Mouse (Mus musculus) lung, postnatal 14 days (tissue): ENCODE measurements around the gene Ccsap.

Experiments
- DNase-seq: peaks from one replicate; pipeline ENCODE4 v3.0.0; 2021

Gene Ccsap

DNA sequence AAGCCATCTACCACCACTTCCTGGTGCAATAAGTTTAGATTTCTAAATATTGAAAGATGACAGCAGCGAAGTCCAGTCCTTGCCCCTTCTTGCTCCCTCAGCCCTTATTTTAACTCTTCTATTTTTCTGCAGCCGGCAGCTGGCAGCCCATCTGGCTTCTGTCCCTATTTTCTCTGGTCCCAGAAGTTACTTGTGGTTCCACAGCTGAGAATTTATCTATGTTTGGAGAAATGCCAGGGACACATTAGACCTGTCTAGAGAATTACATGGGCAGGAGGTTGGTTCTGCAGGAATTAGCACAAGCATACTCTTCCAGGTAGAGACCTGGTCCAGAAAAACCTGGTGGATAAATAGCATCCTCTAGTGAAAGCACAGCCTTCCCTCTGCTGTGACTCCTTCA lies 17.9 kb upstream of the Ccsap start:
- no peak for DNase-seq

DNA sequence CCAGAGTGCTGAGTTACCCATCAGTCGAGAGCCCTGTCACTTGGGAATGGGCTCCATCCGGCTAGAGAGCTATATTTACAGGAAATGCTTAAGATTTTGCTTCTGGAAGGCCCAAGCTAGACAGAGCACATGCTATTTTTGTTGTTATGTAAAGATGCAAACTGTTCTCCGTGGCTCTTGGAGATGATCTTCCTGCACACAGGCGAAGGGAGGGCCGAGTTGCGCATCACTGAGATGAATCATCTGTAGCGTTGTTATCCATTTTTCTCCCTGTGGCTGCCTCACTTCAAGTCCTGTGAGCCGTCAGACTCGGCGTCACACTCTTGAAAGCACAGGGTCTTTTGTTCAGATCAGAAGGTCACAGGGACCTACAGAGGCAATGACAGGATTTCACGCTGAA lies 14.3 kb upstream of the Ccsap start:
- DNase-seq = no peak

DNA sequence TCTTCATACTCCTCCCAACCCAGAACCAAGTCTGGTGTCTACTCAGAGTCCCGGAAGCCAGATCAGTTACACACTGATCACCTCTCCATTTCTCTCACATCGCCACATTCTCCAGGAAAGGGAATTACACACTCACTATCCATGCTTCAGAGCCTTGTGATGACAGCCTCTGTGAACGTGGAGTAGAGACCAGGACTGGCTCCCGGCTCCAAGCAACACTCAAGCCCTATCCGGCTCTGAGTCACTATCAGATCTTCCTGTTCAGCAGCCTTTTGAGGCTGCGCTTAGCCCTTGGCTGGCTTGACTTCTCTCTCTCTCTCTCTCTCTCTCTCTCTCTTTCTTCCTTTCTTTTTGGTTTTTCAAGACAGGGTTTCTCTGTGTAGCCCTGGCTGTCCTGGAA lies 13.4 kb upstream of the Ccsap start:
- no peak for DNase-seq

- DNase-seq = no peak
Measured at GRCm38 (mm10) chr8:123872048-123872447, 12.0 kb upstream of the Ccsap start.

DNA sequence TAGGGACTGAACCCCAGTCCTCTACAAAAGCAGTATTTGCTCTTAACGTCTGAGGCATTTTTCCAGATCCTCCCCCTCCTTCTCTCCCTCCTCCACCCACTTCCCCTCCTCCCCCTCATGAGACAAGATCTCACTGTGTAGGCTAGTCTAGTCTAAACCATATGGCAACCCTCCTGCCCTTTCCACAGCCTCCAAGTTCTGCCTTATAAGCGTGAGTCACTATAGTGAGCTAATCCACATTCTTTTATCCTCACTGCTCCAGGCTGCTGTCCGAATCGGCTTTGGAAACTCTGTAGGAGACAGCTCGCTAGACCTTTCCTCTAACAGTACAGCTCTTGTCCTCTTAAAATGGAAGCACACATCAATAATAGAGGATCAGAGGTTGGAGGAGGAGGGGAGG lies 7.0 kb upstream of the Ccsap start:
- no peak for DNase-seq

GRCm38 (mm10) chr8:123865786-123866185 lies 5.8 kb upstream of the Ccsap start:
- DNase-seq = no peak

GRCm38 (mm10) chr8:123860386-123860785 lies 377 bp upstream of the Ccsap start:
- no peak for DNase-seq

GRCm38 (mm10) chr8:123858941-123859647 lies 915 bp downstream of the Ccsap start:
- DNase-seq = peak; percentile 92

- DNase-seq = peak; percentile 7
Measured at GRCm38 (mm10) chr8:123858574-123858940, 1.5 kb downstream of the Ccsap start.

DNA sequence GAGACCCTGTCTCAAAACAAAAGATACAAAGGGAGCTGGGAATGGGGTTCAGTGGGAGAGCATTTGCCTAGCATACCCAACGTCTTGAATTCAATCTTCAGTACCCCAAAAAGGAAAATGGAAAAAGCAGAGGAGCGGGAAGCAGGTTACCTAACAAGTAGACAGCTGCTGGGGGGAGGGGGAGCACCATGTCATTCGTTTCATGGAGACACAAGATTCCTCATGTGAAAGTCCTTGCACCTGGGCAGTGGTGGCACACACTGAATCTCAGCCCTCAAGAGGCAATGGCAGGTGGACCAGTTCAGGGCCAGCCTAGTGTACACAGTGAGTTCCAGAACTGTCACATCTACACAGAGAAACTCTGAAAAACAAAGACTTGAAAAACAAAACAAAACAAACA lies 2.6 kb downstream of the Ccsap start:
- DNase-seq = no peak

- no peak for DNase-seq
Measured at GRCm38 (mm10) chr8:123854733-123855475, 5.1 kb downstream of the Ccsap start.

GRCm38 (mm10) chr8:123854252-123854651 lies 5.8 kb downstream of the Ccsap start:
- DNase-seq = no peak

- DNase-seq = no peak
Measured at GRCm38 (mm10) chr8:123851590-123851989, 8.4 kb downstream of the Ccsap start.

GRCm38 (mm10) chr8:123849352-123849751 lies 10.7 kb downstream of the Ccsap start:
- DNase-seq = no peak

- no peak for DNase-seq
Measured at GRCm38 (mm10) chr8:123847546-123847945, 12.5 kb downstream of the Ccsap start.

DNA sequence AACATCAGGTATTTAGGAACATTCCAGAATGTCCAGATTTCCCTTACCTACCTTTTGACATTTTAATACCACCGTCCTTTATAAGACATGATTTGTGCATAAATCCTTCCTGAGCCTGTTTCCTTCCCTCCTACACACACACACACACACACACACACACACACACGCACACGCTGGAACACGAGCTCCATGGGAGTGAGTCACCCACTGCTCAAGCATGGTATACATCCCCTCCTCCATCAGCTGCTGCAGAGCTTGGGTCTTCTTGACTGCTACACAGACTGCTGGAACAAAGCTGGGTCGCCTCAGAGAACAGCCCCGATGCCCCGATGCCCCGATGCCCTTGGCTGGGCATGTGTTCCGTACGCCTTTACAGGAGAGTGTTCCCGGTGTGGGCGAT lies 13.5 kb downstream of the Ccsap start:
- no peak for DNase-seq

- no peak for DNase-seq
Measured at GRCm38 (mm10) chr8:123845991-123846390, 14.0 kb downstream of the Ccsap start.

DNA sequence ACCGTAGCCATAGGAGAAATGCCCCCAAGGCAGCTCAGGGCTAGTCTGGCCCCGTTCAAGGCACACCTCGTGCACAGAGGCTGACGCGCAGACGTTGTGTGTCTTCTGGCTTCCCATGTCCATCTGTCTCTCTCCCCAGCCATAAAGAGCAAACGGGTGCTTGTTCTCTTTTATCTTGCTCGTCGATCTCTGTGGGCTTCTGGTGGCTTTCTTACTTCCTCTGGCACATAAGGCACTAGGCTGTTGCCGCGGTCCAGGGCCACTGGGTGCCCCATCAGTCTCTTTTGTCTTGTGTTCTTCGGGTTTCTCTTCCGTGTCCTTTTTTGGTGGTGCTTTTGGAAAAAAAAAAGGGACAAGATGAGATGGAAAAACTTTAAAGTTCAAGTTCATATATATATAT lies 14.9 kb downstream of the Ccsap start:
- DNase-seq = no peak

- no peak for DNase-seq
Measured at GRCm38 (mm10) chr8:123844341-123844740, 15.7 kb downstream of the Ccsap start.

DNA sequence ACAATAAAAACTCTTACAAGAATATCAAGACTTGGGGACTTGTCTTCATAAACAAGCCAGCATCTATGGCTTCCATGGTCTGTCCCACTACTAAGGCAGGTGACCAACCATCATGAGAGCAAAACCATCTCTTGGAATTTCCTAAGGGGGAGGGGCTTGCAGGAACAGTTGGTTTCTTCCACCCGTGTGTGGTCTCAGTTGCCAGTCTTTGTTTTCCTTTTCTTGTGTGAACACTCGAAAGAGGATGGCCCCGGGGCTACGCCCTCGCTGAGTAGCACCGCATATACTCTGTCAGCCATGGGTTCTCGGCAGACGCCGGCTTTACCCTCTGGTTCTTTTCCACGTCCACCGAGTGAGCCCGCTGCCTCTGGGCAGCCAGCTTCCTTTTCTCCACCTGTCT lies 17.9 kb downstream of the Ccsap start:
- DNase-seq = no peak

DNA sequence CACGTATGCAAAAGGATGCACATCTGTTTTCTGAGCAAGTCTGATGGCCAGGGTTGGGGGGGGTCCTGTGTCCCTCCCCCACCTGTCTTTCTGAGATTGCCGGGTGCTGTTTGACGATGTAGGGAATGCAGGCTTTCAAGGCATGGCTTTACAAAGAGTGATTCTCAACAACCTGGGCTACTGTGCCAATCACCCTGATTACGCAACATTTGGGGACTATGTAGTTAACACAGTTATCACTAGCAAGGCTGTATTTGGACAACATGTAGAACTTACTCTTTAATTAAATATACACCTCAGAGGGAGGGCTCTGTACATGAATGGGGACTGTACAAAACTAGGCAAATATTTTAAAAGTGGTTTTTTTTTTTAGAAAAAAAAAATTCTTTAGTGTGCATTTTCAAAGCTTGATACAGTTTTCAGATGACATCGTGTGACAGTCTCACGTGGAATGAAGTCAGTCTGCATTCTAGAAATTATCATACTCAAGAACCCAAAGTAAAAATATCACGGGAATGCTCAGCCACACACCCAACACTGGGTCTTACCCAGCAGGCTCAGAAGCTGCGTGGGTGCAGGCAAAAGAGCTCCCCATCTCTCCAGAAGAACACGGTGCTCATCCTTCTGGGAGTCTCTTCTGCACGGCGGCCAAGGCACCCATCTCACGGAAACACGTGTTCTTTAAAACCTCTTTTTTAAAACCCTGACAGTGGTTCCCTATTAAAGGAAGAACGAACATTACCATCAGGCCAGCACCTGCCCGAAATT lies 19.2 kb downstream of the Ccsap start:
- DNase-seq = no peak

DNA sequence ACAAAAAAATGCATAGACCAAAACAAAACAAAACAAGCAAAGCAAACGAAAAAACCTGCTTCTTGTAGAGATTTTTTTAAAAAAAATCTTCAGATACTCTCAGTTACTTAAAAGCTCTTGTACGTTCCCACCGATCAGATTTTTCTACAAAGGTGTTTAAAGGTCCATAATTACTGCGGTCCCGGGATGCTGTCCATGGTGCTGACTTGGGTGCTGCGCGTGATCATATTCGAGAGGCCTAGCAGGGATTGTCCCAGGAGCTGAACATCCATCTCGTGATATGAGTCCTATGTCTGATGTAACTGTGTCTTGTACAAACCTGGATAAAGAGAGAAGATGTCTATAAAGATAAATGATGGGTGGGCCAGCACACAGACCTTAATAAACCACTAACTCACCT lies 21.5 kb downstream of the Ccsap start:
- DNase-seq = peak; percentile 28

DNA sequence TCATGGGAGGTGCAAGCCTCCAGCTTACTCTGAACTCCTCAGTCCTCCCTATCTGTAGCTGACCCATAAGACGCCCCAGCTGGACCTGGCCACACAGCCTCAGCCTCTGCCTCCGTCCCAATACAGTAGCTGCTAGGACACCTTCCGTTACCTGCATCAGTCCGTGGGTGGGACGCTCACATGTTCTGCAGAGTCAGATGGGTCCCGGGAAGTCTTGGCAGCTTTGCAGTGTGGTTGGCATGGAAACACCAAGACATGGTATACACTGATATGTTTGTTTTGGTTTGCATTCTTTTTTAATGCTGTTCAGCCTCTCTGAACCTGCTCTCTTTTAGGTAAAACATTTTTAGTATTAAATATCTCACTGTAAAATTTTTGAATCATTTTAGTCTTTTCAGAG lies 23.7 kb downstream of the Ccsap start:
- DNase-seq = no peak

- DNase-seq = peak; percentile 71
Measured at GRCm38 (mm10) chr8:123835451-123835850, 24.6 kb downstream of the Ccsap start.
